Mouse (Mus musculus): ENCODE measurements around the gene Rybp.

DNA sequence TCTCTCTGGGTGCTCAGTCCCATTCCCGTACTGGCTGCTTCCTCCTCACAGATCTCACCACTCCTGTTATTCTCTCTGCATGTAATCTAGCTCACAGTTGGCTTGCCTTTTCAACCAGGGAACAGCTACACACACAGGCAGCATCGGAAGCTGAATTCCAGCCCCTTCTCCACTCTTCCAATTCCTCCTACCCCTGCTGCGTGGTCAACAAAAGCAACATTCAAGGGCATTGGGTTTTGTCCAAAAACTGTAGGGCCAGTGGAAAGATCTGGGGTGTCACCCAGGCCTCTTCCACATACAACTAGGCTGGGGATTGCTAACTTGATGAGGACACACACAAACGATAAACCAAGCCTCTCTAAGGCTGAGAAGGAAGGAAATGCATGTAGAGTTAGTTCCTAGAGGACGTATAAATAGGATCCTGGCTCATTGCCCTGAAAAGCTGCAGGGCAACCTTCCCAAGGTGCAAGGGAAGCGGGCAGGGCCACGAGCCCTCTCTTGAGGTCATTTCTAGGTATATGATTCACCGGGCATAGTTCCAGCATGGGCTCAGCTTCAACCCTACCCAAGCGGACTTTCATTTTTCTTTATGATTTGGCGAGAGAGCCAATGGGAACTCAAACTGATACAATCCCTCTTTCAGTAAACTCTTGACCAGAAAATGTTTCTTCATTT, 36.6 kb upstream of the Rybp start:
- no peak for TF ChIP-seq CTCF (IDR thresholded peaks at IDR 0.05; ENCODE audit: extremely low read depth, insufficient read depth, low read length)
- TF ChIP-seq POLR2A (IDR thresholded peaks at IDR 0.05; ENCODE audit: extremely low read depth, insufficient read depth, low read length) = no peak
